Mouse (Mus musculus): ENCODE results near the gene Ap4m1. TPM values are rescaled to one million over a fixed set of nuclear protein-coding genes. Genes with fewer than 3 reads are reported as not detected.

The Ap4m1 gene
- total RNA-seq (2021), result 10 to 100 TPM in 1 of 2 experiments, 1 to 10 TPM in 1; 9.9 to 16.0 TPM
- long read RNA-seq, experiment 1, transcript Ap4m1-201 (15 exons, 3,479 nt), result major isoform, 5 of 6 reads
- long read RNA-seq, experiment 1, partial matches to known transcripts, result 0 of 6 reads
- long read RNA-seq, experiment 1, other reads (novel, unspliced or antisense), result 1 of 6 reads
- long read RNA-seq, experiment 2, partial matches to known transcripts, result 0 of 3 reads
- long read RNA-seq, experiment 2, other reads (novel, unspliced or antisense), result 2 of 3 reads

GRCm38 (mm10) chr5:138171695-138172491, at the start of gene Ap4m1, which contains the start of gene Mcm7:
Ap4m1 (plus strand) TSS chr5:138172002.
Mcm7 (minus strand) TSS chr5:138172422.
- DNase-seq, result peak; percentile 98

GRCm38 (mm10) chr5:138132425-138133064, 39.3 kb upstream of the Ap4m1 start:
- DNase-seq, result no peak

- no peak for DNase-seq
Observed at GRCm38 (mm10) chr5:138137257-138137656, 34.5 kb upstream of the Ap4m1 start.

- no peak for DNase-seq
Observed at GRCm38 (mm10) chr5:138137935-138138549, 33.8 kb upstream of the Ap4m1 start.

GRCm38 (mm10) chr5:138138585-138138984, 33.2 kb upstream of the Ap4m1 start:
- no peak for DNase-seq

GRCm38 (mm10) chr5:138154390-138154789, 17.4 kb upstream of the Ap4m1 start:
- no peak for DNase-seq

GRCm38 (mm10) chr5:138155443-138155976, 16.3 kb upstream of the Ap4m1 start, which contains the start of gene Zfp113:
Zfp113 (minus strand) TSS chr5:138155744.
- DNase-seq, result peak; percentile 69

GRCm38 (mm10) chr5:138160224-138160762, 11.5 kb upstream of the Ap4m1 start:
- no peak for DNase-seq

GRCm38 (mm10) chr5:138160842-138161665, 10.7 kb upstream of the Ap4m1 start, which contains the start of gene Cops6:
Cops6 (plus strand) TSS chr5:138161071.
- peak; percentile 94 for DNase-seq

GRCm38 (mm10) chr5:138163046-138163445, 8.8 kb upstream of the Ap4m1 start:
- DNase-seq, result no peak

- no peak for DNase-seq
Observed at GRCm38 (mm10) chr5:138163610-138164009, 8.2 kb upstream of the Ap4m1 start.

- DNase-seq, result no peak
Observed at GRCm38 (mm10) chr5:138165594-138165993, 6.2 kb upstream of the Ap4m1 start.

- DNase-seq, result peak; percentile 99
Observed at GRCm38 (mm10) chr5:138170936-138171561, 753 bp upstream of the Ap4m1 start.

- no peak for DNase-seq
Observed at GRCm38 (mm10) chr5:138173217-138173616, 1.4 kb downstream of the Ap4m1 start.

- DNase-seq, result peak; percentile 84
Observed at GRCm38 (mm10) chr5:138186950-138187638, 15.3 kb downstream of the Ap4m1 start, which contains the start of the genes Taf6 and Cnpy4. Taf6 (minus strand) TSS chr5:138187451. Cnpy4 (plus strand) TSS chr5:138187485.

- DNase-seq, result peak; percentile 29
Observed at GRCm38 (mm10) chr5:138187661-138188306, 16.0 kb downstream of the Ap4m1 start.

- peak; percentile 75 for DNase-seq
Observed at GRCm38 (mm10) chr5:138193771-138194727, 22.2 kb downstream of the Ap4m1 start, which contains the start of gene Mblac1. Mblac1 (plus strand) TSS chr5:138194314.
